Mouse (Mus musculus) kidney, embryonic 16.5 days (tissue): ENCODE results near the gene Smg7. TPM values are rescaled to one million over a fixed set of nuclear protein-coding genes. Genes with fewer than 3 reads are reported as not detected.

Experiments
- ATAC-seq: fragments of 200-750 bp; cut with Nextera tagmentation; 2 replicates; pipeline ENCODE4 v1.8.0; 2017; ENCODE audit warnings: moderate TSS enrichment; ENCODE audit not compliant: low FRiP score, low TSS enrichment
- H3K27ac ChIP-seq: fragments of 300-500 bp; sonication (generic); 2 replicates; pipeline ENCODE4 v1.5.1; 2014; ENCODE audit warnings: low read length
- H3K27me3 ChIP-seq: fragments of 300-500 bp; sonication (generic); 2 replicates; pipeline ENCODE4 v1.6.1; 2014; ENCODE audit warnings: low read length, control low read depth, mixed read lengths; ENCODE audit not compliant: insufficient read depth
- H3K36me3 ChIP-seq: fragments of 300-500 bp; sonication (generic); 2 replicates; pipeline ENCODE4 v1.6.1; 2014; ENCODE audit warnings: low read length, control low read depth, mixed read lengths; ENCODE audit not compliant: insufficient read depth
- H3K4me1 ChIP-seq: fragments of 300-500 bp; sonication (generic); 2 replicates; pipeline ENCODE4 v1.6.1; 2014; ENCODE audit warnings: low read length, control low read depth, mixed read lengths; ENCODE audit not compliant: insufficient read depth
- H3K4me2 ChIP-seq: fragments of 300-500 bp; sonication (generic); replicated peaks from 2 replicates; pipeline ENCODE4 v1.6.1; 2014; ENCODE audit warnings: low read depth, low read length
- H3K4me3 ChIP-seq: fragments of 300-500 bp; sonication (generic); 2 replicates; pipeline ENCODE4 v1.5.1; 2014; ENCODE audit warnings: mild to moderate bottlenecking, low read length
- H3K9ac ChIP-seq: fragments of 300-500 bp; sonication (generic); replicated peaks from 2 replicates; pipeline ENCODE4 v1.6.1; 2014; ENCODE audit warnings: low read length
- H3K9me3 ChIP-seq: fragments of 300-500 bp; sonication (generic); 2 replicates; pipeline ENCODE4 v1.6.1; 2016; ENCODE audit warnings: low read length, control low read depth
- WGBS: fragments of 180-500 bp; shearing (Covaris S2); extraction: QIAGEN DNeasy Blood & Tissue Kit; methylation state at CpG from one replicate; pipeline ENCODE4 v1.1.7; 2014; 5-methylcytosine and 5-hydroxymethylcytosine counted together
- polyA plus RNA-seq: library from polyadenylated mRNA; unstranded; fragments of >200 nt; fragmentation: Nextera tagmentation; extraction: Ambion mirVana; gene quantifications from 2 replicates; pipeline ENCODE4 v1.2.1, GENCODE M21; 2015

Gene Smg7
- polyA plus RNA-seq, 1 experiment from 2014 or later = 25.9 TPM

DNA sequence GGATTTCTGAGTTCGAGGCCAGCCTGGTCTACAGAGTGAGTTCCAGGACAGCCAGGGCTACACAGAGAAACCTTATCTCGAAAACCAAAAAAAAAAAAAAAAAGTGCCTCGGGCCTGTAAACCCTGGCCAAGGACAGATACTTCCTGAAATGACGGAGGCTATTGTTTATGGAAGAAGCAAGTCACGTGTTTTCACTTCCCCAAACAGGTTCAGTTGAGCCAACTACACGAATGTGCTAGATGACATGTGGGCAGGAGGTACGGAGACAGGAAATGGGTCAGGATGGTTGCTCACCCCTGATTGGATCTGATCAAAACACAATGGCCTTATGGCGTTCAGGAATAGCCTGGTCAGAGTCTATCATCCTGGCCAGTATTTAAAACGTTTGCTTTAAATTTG, 104.3 kb downstream of the Smg7 start:
- no peak overlapping the region for H3K4me2 ChIP-seq
- no peaks in the 10 kb centered on the region for H3K36me3 ChIP-seq
- ATAC-seq = peak; percentile 13; the same call in 1 of the 2 replicates
- no peak overlapping the region for H3K9ac ChIP-seq
- no peaks in the 10 kb centered on the region for H3K27me3 ChIP-seq
- peak overlapping the region; percentile 58; the same call in 1 of the 2 replicates for H3K27ac ChIP-seq
- H3K4me1 ChIP-seq = peaks cover 14% of the 10 kb centered on the region
- no peaks in the 10 kb centered on the region for H3K9me3 ChIP-seq
- H3K4me3 ChIP-seq = no peak overlapping the region
- 63% methylated on average over 9 of the region's 9 CpGs for WGBS

DNA sequence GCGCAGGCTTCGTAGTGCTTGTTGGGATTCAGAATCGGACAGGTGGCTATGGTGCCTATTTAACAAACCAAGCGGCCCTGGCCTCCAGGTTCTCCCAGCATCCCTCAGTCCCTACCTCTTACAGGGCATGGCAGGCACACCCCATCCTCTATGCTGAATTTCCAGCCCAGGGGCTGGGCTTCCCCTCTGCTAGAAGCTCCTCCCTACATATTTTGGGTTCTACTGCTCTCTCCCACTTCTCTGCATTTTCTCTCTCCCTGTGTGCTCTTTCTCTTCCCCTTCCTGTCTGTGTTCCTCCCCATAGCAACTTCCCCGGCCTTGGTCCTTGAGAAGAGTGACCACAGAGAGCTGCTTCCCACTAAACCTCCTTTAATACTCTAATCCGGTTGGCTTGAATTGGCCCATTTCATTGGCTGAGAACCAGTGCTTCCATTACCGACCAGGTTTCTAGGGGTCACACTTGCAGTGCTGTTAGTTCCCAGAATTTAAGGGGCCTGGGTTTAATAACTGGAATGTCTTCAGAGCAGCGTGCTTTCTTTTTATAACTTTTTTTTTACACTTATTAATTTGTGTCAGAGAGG, 105.7 kb downstream of the Smg7 start:
- no peaks in the 10 kb centered on the region for H3K36me3 ChIP-seq
- 81% methylated on average over 8 of the region's 8 CpGs for WGBS
- no peak overlapping the region for H3K9ac ChIP-seq
- no peak overlapping the region for H3K4me3 ChIP-seq
- no peak overlapping the region for H3K27ac ChIP-seq
- no peak for ATAC-seq
- H3K4me2 ChIP-seq = no peak overlapping the region
- no peaks in the 10 kb centered on the region for H3K9me3 ChIP-seq
- H3K4me1 ChIP-seq = peaks cover 14% of the 10 kb centered on the region
- H3K27me3 ChIP-seq = no peaks in the 10 kb centered on the region

DNA sequence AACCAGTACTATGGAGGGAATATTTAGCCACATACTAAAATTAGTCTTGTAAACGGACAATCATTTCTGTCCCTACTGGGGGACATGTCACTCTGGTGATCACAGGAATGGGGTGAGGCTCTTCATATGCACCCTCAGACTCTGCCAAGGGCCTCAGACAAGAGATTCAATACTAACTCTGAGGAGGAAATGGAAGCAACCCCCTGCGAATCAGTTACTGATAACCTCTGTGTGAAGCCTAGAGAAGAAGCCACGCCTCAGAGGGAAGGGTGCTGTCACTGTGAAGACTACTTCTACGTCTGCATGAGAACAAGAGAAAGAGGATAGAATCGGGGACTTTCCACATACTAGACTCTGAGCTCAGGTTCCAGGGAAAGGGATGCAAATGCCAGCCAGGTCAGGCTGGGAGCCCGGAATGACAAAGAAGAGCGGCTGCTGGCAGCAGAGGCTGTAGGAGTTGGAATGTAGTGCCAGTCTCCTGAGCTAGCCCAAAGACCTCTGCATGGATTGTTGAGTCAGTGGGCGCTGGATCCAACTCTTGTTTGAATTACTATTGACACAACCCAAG, 106.7 kb downstream of the Smg7 start:
- ATAC-seq = no peak
- Histone ChIP-seq H3K4me3 (no peak overlapping the region), H3K9ac (no peak overlapping the region), H3K9me3 (no peaks in the 10 kb centered on the region), H3K4me2 (no peak overlapping the region), H3K36me3 (no peaks in the 10 kb centered on the region), H3K27ac (no peak overlapping the region), H3K4me1 (peaks cover 22% of the 10 kb centered on the region), H3K27me3 (no peaks in the 10 kb centered on the region)
- WGBS = 74% methylated on average over 8 of the region's 8 CpGs

DNA sequence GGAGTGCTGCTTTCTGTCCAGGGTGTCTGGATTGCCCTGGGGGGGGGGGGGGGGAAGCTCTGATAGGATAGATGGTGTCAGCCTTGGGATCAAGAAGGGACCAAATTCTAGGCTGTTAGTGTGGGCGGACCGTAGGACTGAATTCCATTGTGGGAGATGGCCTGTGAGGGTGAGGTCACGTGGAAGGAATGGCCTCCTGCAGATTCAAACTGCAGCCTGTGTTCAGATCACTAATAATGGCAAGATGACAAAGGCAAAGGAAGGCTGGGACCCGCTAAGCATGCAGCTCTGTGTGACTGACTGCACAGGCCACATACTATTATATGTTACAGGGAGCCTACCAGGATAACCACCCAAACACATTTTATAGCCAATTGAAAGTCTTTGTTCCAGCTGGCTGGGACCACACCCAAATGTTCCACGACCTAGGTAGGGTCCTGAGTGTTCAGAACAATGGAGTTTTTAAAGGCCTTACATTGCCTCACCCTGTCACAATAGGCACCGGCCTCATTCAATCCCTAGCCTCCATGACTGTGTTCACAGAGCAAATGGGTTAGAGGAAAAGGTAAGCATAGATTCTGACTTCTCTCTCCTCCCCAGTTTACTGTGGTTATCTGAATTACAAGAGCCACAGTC, 108.8 kb downstream of the Smg7 start:
- H3K4me3 ChIP-seq = no peak overlapping the region
- WGBS = 59% methylated on average over 6 of the region's 6 CpGs
- ATAC-seq = no peak
- no peaks in the 10 kb centered on the region for H3K9me3 ChIP-seq
- no peaks in the 10 kb centered on the region for H3K36me3 ChIP-seq
- H3K27ac ChIP-seq = 0 out of 2 replicates have a peak overlapping the region, but pooled peaks have one; percentile 7
- no peak overlapping the region for H3K4me2 ChIP-seq
- no peak overlapping the region for H3K9ac ChIP-seq
- H3K4me1 ChIP-seq = peaks cover 16% of the 10 kb centered on the region
- no peaks in the 10 kb centered on the region for H3K27me3 ChIP-seq

DNA sequence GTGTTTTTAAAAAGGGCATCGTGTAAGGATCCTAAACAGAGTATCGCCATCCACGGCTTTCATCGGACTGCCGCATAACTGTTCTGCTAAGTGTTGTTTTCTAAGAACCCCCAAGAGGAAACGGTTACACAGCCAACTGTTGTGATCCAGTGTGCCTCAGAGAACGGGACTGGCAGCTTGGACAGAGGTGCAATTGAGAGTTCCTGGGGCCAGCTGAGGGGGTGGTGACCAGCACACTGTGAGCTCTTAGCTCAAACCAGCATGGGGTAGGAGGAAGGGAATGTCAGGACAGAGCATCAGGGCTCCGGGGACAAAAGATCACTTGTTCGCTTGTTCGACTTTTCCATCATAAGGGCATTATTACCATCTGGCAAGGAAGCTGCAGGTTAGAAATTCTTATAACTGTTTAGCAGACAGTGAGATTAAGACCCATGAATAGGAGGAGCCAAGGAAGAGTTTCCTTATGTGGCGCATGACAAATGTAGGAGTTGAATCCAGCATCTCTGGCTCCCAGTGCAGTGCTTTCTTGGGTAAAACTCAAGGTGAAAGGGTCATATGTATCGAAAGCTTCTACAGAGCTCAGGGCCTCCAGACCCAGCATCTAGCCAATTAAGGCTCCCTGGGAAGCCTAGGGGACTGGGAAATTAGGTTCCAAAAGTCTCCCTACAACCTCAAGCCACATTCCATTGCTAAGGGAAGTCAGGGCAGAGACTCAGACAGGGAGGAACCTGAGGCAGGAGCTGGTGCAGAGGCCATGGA, 109.5 kb downstream of the Smg7 start:
- H3K9me3 ChIP-seq = no peaks in the 10 kb centered on the region
- no peak overlapping the region for H3K9ac ChIP-seq
- 59% methylated on average over 12 of the region's 12 CpGs for WGBS
- no peak overlapping the region for H3K4me2 ChIP-seq
- no peak overlapping the region for H3K4me3 ChIP-seq
- peaks cover 16% of the 10 kb centered on the region for H3K4me1 ChIP-seq
- H3K27ac ChIP-seq = no peak overlapping the region
- H3K27me3 ChIP-seq = no peaks in the 10 kb centered on the region
- no peak for ATAC-seq
- H3K36me3 ChIP-seq = no peaks in the 10 kb centered on the region

DNA sequence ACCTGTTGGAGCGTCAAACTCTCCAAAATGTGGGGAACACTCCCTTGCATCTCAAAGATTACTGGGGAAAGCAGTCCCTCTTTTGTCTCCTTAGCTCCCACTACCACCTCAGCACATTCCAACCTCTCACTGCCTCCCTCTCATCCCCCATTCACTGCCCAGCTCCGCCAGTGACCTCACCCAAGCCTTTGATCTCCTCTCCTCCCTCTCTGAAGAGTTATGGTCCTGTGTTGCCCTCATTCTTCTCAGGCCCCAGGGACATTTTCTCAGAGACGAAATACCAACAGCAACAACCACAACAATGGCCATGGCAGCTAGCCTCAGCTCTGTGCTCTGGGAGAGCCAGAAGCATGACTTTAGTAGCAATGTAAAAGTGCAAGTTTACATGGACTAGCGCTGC, 111.2 kb downstream of the Smg7 start:
- peaks cover 16% of the 10 kb centered on the region for H3K4me1 ChIP-seq
- no peaks in the 10 kb centered on the region for H3K9me3 ChIP-seq
- 15% methylated on average over 4 of the region's 4 CpGs for WGBS
- peak; percentile 80 for ATAC-seq
- no peak overlapping the region for H3K4me3 ChIP-seq
- H3K27ac ChIP-seq = peak overlapping the region; percentile 67
- H3K9ac ChIP-seq = no peak overlapping the region
- no peaks in the 10 kb centered on the region for H3K36me3 ChIP-seq
- H3K27me3 ChIP-seq = no peaks in the 10 kb centered on the region
- H3K4me2 ChIP-seq = 0 out of 2 replicates have a peak overlapping the region, but pooled peaks have one; percentile 41

DNA sequence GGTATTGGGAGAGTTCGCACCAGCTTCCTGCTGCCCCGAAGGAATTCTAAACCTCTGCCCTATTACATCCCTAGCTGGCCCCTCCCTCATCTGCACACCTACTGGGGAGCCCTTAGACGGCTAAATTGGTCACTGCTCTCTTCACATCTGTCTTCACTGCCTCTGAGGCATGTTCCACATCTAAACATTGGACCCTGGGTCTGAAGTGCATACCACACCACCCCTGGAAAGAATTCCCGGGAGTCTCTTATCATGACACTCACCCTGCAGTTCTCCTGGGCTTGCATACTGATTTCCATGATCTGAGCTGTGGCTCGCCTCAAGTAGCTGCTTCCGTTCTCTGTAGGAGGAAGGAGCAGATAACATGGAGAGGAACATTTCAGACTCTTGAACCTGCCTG, 111.6 kb downstream of the Smg7 start:
- WGBS = 7% methylated on average over 6 of the region's 6 CpGs
- Histone ChIP-seq H3K27ac (peak overlapping the region; percentile 67), H3K9me3 (no peaks in the 10 kb centered on the region), H3K4me2 (peak overlapping the region; percentile 41; the same call in 1 of the 2 replicates), H3K27me3 (no peaks in the 10 kb centered on the region), H3K9ac (no peak overlapping the region), H3K4me3 (no peak overlapping the region), H3K4me1 (peaks cover 16% of the 10 kb centered on the region), H3K36me3 (no peaks in the 10 kb centered on the region)
- peak; percentile 78 for ATAC-seq

DNA sequence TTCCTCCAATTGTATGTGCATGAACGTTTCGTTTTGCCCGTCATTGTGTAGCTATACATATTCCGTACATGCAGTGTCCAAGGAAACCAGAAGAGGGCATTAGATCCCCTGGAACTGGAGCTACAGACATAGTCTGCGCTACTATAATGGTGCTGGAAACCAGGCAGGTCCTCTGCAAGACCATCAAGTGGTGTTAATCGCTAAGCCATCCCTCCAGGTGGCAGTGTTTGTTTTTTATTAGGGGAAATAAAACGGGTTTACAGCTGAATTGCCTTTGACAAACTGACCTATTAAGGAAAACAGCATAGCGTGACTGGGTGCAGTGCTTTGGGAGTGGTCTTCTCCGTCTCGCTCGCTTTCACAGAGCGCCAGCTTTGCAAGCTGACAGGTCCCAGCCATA, 112.2 kb downstream of the Smg7 start:
- H3K4me2 ChIP-seq = peak overlapping the region; percentile 41
- no peak overlapping the region for H3K4me3 ChIP-seq
- WGBS = 11% methylated on average over 12 of the region's 12 CpGs
- H3K27ac ChIP-seq = peak overlapping the region; percentile 67
- H3K4me1 ChIP-seq = peaks cover 16% of the 10 kb centered on the region
- H3K27me3 ChIP-seq = no peaks in the 10 kb centered on the region
- peak; percentile 72 for ATAC-seq
- no peaks in the 10 kb centered on the region for H3K9me3 ChIP-seq
- no peaks in the 10 kb centered on the region for H3K36me3 ChIP-seq
- H3K9ac ChIP-seq = no peak overlapping the region

DNA sequence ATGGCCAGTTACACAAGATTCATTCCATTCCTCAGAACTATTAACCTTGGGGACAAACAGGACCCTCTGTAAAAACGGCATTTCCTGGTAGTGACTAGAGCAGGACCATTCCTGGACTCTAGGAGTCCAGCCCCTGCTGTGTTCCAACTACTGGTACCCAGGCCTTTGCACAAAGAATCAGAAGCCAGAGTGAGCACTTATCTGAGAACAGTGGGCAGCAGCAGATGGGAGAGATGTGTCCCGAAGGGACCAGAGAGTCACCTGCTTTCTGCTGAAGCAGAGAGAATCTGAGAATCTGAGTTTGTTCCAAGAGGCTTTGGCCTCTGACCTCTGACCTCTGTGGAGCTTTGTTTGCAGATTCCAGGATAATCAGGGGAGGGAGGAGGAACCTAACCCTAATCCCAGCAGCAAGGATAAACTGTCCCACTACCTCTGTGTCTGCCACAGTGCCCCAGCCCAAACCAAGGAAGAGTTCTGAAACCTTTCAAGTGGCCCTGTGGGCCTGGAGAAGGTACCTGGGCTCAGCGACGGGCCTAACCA, 114.3 kb downstream of the Smg7 start:
- H3K9me3 ChIP-seq = no peaks in the 10 kb centered on the region
- no peaks in the 10 kb centered on the region for H3K27me3 ChIP-seq
- H3K4me3 ChIP-seq = no peak overlapping the region
- no peak overlapping the region for H3K4me2 ChIP-seq
- no peak overlapping the region for H3K27ac ChIP-seq
- H3K36me3 ChIP-seq = no peaks in the 10 kb centered on the region
- no peak overlapping the region for H3K9ac ChIP-seq
- WGBS = 50% methylated on average over 4 of the region's 4 CpGs
- peaks cover 18% of the 10 kb centered on the region for H3K4me1 ChIP-seq
- no peak for ATAC-seq
